Mouse (Mus musculus) embryonic facial prominence, embryonic 13.5 days (tissue): ENCODE results near the gene Hyal2. TPM values are rescaled to one million over a fixed set of nuclear protein-coding genes. Genes with fewer than 3 reads are reported as not detected.

Experiments
- ATAC-seq: fragments of 200-750 bp; cut with Nextera tagmentation; 2 replicates; pipeline ENCODE4 v1.8.0; 2017; ENCODE audit warnings: low read depth; ENCODE audit not compliant: insufficient number of reproducible peaks, insufficient read depth, low FRiP score, low TSS enrichment
- H3K27ac ChIP-seq: fragments of 300-500 bp; sonication (generic); 2 replicates; pipeline ENCODE4 v1.5.1; 2015; ENCODE audit warnings: moderate library complexity, mild to moderate bottlenecking, inconsistent platforms
- H3K27me3 ChIP-seq: fragments of 300-500 bp; sonication (generic); 2 replicates; pipeline ENCODE4 v1.6.1; 2015; ENCODE audit warnings: mild to moderate bottlenecking, inconsistent platforms
- H3K36me3 ChIP-seq: fragments of 300-500 bp; sonication (generic); 2 replicates; pipeline ENCODE4 v1.6.1; 2015; ENCODE audit warnings: mild to moderate bottlenecking, inconsistent platforms
- H3K4me1 ChIP-seq: fragments of 300-500 bp; sonication (generic); 2 replicates; pipeline ENCODE4 v1.6.1; 2015; ENCODE audit warnings: inconsistent platforms
- H3K4me2 ChIP-seq: fragments of 300-500 bp; sonication (generic); 2 replicates; pipeline ENCODE4 v1.6.1; 2015; ENCODE audit warnings: moderate library complexity, mild to moderate bottlenecking, inconsistent platforms
- H3K4me3 ChIP-seq: fragments of 300-500 bp; sonication (generic); 2 replicates; pipeline ENCODE4 v1.5.1; 2015; ENCODE audit warnings: mild to moderate bottlenecking, inconsistent platforms
- H3K9ac ChIP-seq: fragments of 300-500 bp; sonication (generic); 2 replicates; pipeline ENCODE4 v1.6.1; 2015; ENCODE audit warnings: mild to moderate bottlenecking, inconsistent platforms
- H3K9me3 ChIP-seq: fragments of 300-500 bp; sonication (generic); 2 replicates; pipeline ENCODE4 v1.6.1; 2016; ENCODE audit warnings: inconsistent platforms
- WGBS: fragments of 180-500 bp; shearing (Covaris S2); methylation state at CpG from one replicate; pipeline ENCODE4 v1.1.7; 2015; ENCODE audit warnings: mixed read lengths; 5-methylcytosine and 5-hydroxymethylcytosine counted together
- polyA plus RNA-seq: library from polyadenylated mRNA; unstranded; fragments of >200 nt; fragmentation: Nextera tagmentation; extraction: Ambion mirVana; gene quantifications from 2 replicates; pipeline ENCODE4 v1.2.1, GENCODE M21; 2015

Gene Hyal2
- polyA plus RNA-seq, 1 experiment from 2014 or later, result 118 TPM

DNA sequence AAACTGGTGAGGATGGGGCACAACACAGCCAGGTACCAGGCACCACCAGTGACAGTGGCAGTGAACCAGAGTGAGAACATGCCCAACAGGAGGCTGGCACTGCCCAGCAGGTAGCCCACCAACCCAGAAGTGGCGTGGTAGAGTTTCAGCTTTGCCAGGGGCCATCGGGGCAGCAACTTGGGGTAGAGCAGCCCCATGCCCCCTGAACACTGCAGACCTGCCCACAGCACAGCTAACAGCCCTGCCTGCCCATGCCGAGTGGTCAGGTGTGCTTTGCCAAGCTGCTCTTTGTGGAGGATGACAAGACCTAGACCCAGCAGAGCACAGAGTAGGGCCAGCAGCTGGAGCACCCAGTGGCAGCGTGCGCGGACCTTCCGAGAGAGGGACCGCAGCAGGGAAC is 27.8 kb upstream of the Hyal2 start:
- H3K4me1 ChIP-seq, result peaks cover 48% of the 10 kb centered on the region
- no peak overlapping the region for H3K27ac ChIP-seq
- H3K27me3 ChIP-seq, result no peaks in the 10 kb centered on the region
- WGBS, result 93% methylated on average over 8 of the region's 8 CpGs
- no peaks in the 10 kb centered on the region for H3K9me3 ChIP-seq
- ATAC-seq, result no peak
- no peak overlapping the region for H3K9ac ChIP-seq
- no peak overlapping the region for H3K4me2 ChIP-seq
- no peak overlapping the region for H3K4me3 ChIP-seq
- peaks cover 51% of the 10 kb centered on the region for H3K36me3 ChIP-seq

- Histone ChIP-seq H3K4me2 (peak overlapping the region; percentile 79), H3K27ac (no peak overlapping the region), H3K27me3 (no peaks in the 10 kb centered on the region), H3K4me1 (peaks cover 47% of the 10 kb centered on the region), H3K36me3 (peaks cover 56% of the 10 kb centered on the region), H3K9ac (peak overlapping the region; percentile 70), H3K9me3 (no peaks in the 10 kb centered on the region), H3K4me3 (no peak overlapping the region)
- WGBS, result 77% methylated on average over 4 of the region's 4 CpGs
- ATAC-seq, result no peak
Measured at GRCm38 (mm10) chr9:107540420-107540819, 27.3 kb upstream of the Hyal2 start.

- WGBS, result 39% methylated on average over 10 of the region's 10 CpGs
- H3K4me1 ChIP-seq, result peaks cover 45% of the 10 kb centered on the region
- H3K4me3 ChIP-seq, result peak overlapping the region; percentile 69
- no peaks in the 10 kb centered on the region for H3K27me3 ChIP-seq
- peak overlapping the region; percentile 70 for H3K9ac ChIP-seq
- peaks cover 57% of the 10 kb centered on the region for H3K36me3 ChIP-seq
- H3K9me3 ChIP-seq, result no peaks in the 10 kb centered on the region
- no peak for ATAC-seq
- H3K4me2 ChIP-seq, result peak overlapping the region; percentile 79
- 0 out of 2 replicates have a peak overlapping the region, but pooled peaks have one; percentile 39 for H3K27ac ChIP-seq
Measured at GRCm38 (mm10) chr9:107541005-107541404, 26.7 kb upstream of the Hyal2 start.

GRCm38 (mm10) chr9:107541474-107542351 is 26.0 kb upstream of the Hyal2 start, which contains the start of the genes Cyb561d2 and Nprl2:
Gene Cyb561d2, minus strand, starts transcription at chr9:107542193.
Gene Nprl2, plus strand, starts transcription at chr9:107542226.
- Histone ChIP-seq H3K36me3 (peaks cover 56% of the 10 kb centered on the region), H3K27ac (peak within 1 kb of the TSS; percentile 39; the same call in 1 of the 2 replicates), H3K9ac (peak within 1 kb of the TSS; percentile 76), H3K4me2 (peak within 1 kb of the TSS; percentile 79), H3K9me3 (no peaks in the 10 kb centered on the region), H3K4me3 (peak within 1 kb of the TSS; percentile 69), H3K27me3 (no peaks in the 10 kb centered on the region), H3K4me1 (peaks cover 45% of the 10 kb centered on the region)
- under 1% methylated on average over 46 of the region's 46 CpGs for WGBS
- ATAC-seq, result peak; percentile 74

GRCm38 (mm10) chr9:107542352-107542686 is 25.4 kb upstream of the Hyal2 start:
- Histone ChIP-seq H3K4me2 (peak overlapping the region; percentile 79), H3K9me3 (no peaks in the 10 kb centered on the region), H3K4me3 (peak overlapping the region; percentile 69), H3K27me3 (no peaks in the 10 kb centered on the region), H3K36me3 (peaks cover 50% of the 10 kb centered on the region), H3K4me1 (peaks cover 45% of the 10 kb centered on the region), H3K27ac (0 out of 2 replicates have a peak overlapping the region, but pooled peaks have one; percentile 39), H3K9ac (peak overlapping the region; percentile 76)
- whole genome bisulfite sequencing, result 1% methylated on average over 11 of the region's 11 CpGs
- no peak for ATAC-seq

DNA sequence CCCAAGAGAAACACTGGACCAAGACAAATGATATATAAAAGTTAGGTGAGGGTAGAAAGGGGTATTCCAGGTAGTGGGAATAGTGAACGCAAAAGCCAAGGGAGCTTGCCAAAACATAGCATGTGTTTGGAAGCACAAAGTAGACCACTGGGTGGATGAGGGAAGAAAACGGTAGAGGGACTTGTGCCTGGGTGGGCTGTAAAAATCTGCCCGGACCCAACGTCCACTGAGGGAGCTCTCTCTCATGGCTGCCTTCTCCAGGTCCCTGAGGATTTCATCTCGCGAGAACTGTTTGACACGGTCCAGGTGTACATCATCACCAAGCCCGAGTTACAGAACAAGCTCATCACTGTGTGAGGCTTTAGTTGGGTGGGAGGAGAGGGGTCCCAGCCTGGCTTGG is 25.0 kb upstream of the Hyal2 start:
- WGBS, result 48% methylated on average over 8 of the region's 8 CpGs
- Histone ChIP-seq H3K4me3 (peak overlapping the region; percentile 69), H3K36me3 (peaks cover 46% of the 10 kb centered on the region), H3K9me3 (no peaks in the 10 kb centered on the region), H3K27me3 (no peaks in the 10 kb centered on the region), H3K9ac (peak overlapping the region; percentile 76), H3K4me2 (peak overlapping the region; percentile 79), H3K4me1 (peaks cover 45% of the 10 kb centered on the region), H3K27ac (no peak overlapping the region)
- no peak for ATAC-seq

GRCm38 (mm10) chr9:107543299-107543698 is 24.4 kb upstream of the Hyal2 start:
- Histone ChIP-seq H3K9ac (no peak overlapping the region), H3K9me3 (no peaks in the 10 kb centered on the region), H3K36me3 (peaks cover 40% of the 10 kb centered on the region), H3K4me2 (peak overlapping the region; percentile 79), H3K4me3 (0 out of 2 replicates have a peak overlapping the region, but pooled peaks have one; percentile 69), H3K4me1 (peaks cover 46% of the 10 kb centered on the region), H3K27me3 (no peaks in the 10 kb centered on the region), H3K27ac (no peak overlapping the region)
- WGBS, result 86% methylated on average over 11 of the region's 11 CpGs
- no peak for ATAC-seq

DNA sequence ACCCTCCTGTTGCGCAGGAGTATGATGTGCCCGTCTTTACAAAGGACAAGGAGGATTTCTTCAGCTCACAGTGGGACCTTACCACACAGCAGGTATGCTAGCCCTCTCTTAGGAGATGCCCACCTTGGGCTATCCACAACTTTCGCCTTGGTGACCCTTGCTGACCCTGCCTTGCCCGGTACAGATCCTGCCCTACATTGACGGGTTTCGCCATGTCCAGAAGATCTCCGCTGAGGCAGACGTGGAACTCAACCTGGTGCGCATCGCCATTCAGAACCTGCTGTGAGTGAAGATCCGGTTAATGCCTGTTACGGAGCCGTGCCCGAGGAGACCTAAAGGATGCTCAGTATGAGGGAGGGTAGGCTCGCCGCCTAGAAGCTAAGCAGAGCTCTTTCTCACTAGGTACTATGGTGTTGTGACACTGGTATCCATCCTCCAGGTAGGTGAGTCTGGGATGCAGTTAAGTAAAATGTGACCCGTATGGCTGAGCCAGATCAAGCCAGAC is 23.5 kb upstream of the Hyal2 start:
- H3K4me3 ChIP-seq, result no peak overlapping the region
- no peaks in the 10 kb centered on the region for H3K9me3 ChIP-seq
- no peak for ATAC-seq
- H3K27ac ChIP-seq, result no peak overlapping the region
- H3K27me3 ChIP-seq, result no peaks in the 10 kb centered on the region
- WGBS, result 95% methylated on average over 17 of the region's 17 CpGs
- H3K4me1 ChIP-seq, result peaks cover 46% of the 10 kb centered on the region
- no peak overlapping the region for H3K9ac ChIP-seq
- peaks cover 31% of the 10 kb centered on the region for H3K36me3 ChIP-seq
- H3K4me2 ChIP-seq, result no peak overlapping the region

GRCm38 (mm10) chr9:107544729-107545128 is 23.0 kb upstream of the Hyal2 start:
- no peak overlapping the region for H3K4me2 ChIP-seq
- no peaks in the 10 kb centered on the region for H3K9me3 ChIP-seq
- no peaks in the 10 kb centered on the region for H3K27me3 ChIP-seq
- no peak overlapping the region for H3K9ac ChIP-seq
- ATAC-seq, result no peak
- H3K4me1 ChIP-seq, result peaks cover 46% of the 10 kb centered on the region
- peaks cover 26% of the 10 kb centered on the region for H3K36me3 ChIP-seq
- WGBS, result 92% methylated on average over 12 of the region's 12 CpGs
- no peak overlapping the region for H3K4me3 ChIP-seq
- H3K27ac ChIP-seq, result no peak overlapping the region

- Histone ChIP-seq H3K9ac (0 out of 2 replicates have a peak overlapping the region, but pooled peaks have one; percentile 8), H3K36me3 (peaks cover 21% of the 10 kb centered on the region), H3K27ac (no peak overlapping the region), H3K9me3 (no peaks in the 10 kb centered on the region), H3K4me1 (peaks cover 46% of the 10 kb centered on the region), H3K4me3 (no peak overlapping the region), H3K4me2 (no peak overlapping the region), H3K27me3 (0 out of 2 replicates have a peak, but pooled peaks cover under 1% of the 10 kb centered on the region)
- 84% methylated on average over 10 of the region's 10 CpGs for WGBS
- ATAC-seq, result no peak
Measured at GRCm38 (mm10) chr9:107545199-107545598, 22.5 kb upstream of the Hyal2 start.

DNA sequence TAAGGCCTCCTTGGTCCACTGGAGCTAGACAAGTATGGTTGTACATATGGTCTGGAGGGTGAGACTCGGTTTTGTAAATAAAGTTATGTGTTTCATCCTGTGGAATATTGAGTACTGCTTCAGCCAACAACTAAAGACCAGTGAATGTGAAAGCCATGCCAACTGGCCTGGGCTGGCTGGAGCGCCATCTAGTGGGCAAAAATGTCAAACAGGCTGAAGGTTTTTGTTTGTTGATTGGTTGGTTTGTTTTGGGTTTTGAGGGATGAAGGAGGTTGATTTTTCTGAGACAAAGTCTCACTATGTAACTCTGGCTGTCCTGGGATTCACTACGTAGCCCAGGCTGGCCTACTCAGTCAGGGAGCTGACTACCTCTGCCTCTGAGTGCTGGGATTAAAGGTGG is 22.1 kb upstream of the Hyal2 start:
- no peak for ATAC-seq
- Histone ChIP-seq H3K36me3 (peaks cover 21% of the 10 kb centered on the region), H3K9me3 (no peaks in the 10 kb centered on the region), H3K9ac (no peak overlapping the region), H3K4me2 (no peak overlapping the region), H3K27ac (no peak overlapping the region), H3K4me3 (no peak overlapping the region), H3K27me3 (0 out of 2 replicates have a peak, but pooled peaks cover 5% of the 10 kb centered on the region), H3K4me1 (peaks cover 48% of the 10 kb centered on the region)
- WGBS, result 9% methylated on average over 3 of the region's 3 CpGs
